Mouse (Mus musculus) lung, postnatal 0 days (tissue): ENCODE data around the gene Ago3.

Source experiments
- CTCF ChIP-seq: IDR thresholded peaks from 2 replicates; pipeline ENCODE4 v1.5.1; 2016; ENCODE audit warnings: antibody characterized with exemption, mild to moderate bottlenecking
- EP300 ChIP-seq: IDR thresholded peaks from 2 replicates; pipeline ENCODE4 v1.6.1; 2016; ENCODE audit warnings: antibody characterized with exemption, mild to moderate bottlenecking, control low read depth

- TF ChIP-seq CTCF (no peak), EP300 (no peak)
Observed at GRCm38 (mm10) chr4:126311566-126312200, 117.7 kb downstream of the Ago3 start.
